Mouse (Mus musculus): ENCODE measurements around the gene Cdh18.

- no peak for TF ChIP-seq CTCF (IDR thresholded peaks at IDR 0.05; ENCODE audit: low read depth)
- TF ChIP-seq EP300 (optimal IDR thresholded peaks at IDR 0.05): no peak
Observed at GRCm38 (mm10) chr15:22984647-22985046, 435.8 kb downstream of the Cdh18 start.
